In genomic region chr5:63970281-63970732, GRCm38 (mm10) we compare ENCODE assay signal across 9 mouse cellular contexts. TPM values are rescaled to one million over a fixed set of nuclear protein-coding genes. Genes with fewer than 3 reads are reported as not detected.
DNase-seq lines count a peak whose midpoint lies in the region; ATAC-seq and TF ChIP-seq lines count a peak whose summit lies in the region.
"Had no signal": no experiment of that assay in that cellular context is flagged by ENCODE, and none has a peak within 500 bp of the region (broad histone marks: within the 10 kb centered on the region; RNA-seq: fewer than 3 reads in every experiment).

No protein-coding gene starts in this region.

- intact Hi-C loops in left cerebral cortex, adult 2 months (cut with DNase I): no loop called here

- no peak overlapping the region for H3K4me3 ChIP-seq in liver, embryonic 11.5 days (ENCODE audit: low read depth, low read length)
- no peak overlapping the region for H3K4me3 ChIP-seq in left cerebral cortex, adult 2 months
- H3K4me3 ChIP-seq in cerebellum, adult 2 months (replicated peaks; ENCODE audit: insufficient read depth, low read depth, low read length): no peak overlapping the region

- no peak overlapping the region for H3K9ac ChIP-seq in liver, embryonic 11.5 days (ENCODE audit: low read depth, low read length)

- H3K36me3 ChIP-seq in liver, embryonic 11.5 days (ENCODE audit: control insufficient read depth, insufficient read depth, low read length): no peaks in the 10 kb centered on the region

- no peaks in the 10 kb centered on the region for H3K27me3 ChIP-seq in liver, embryonic 11.5 days (replicated peaks; ENCODE audit: control insufficient read depth, insufficient read depth, low read length)
- H3K27me3 ChIP-seq in cerebellum, adult 2 months (ENCODE audit: control insufficient read depth, insufficient read depth, low read length): no peaks in the 10 kb centered on the region

- 13% methylated on average over 7 of the region's 7 CpGs for WGBS in liver, embryonic 11.5 days
- WGBS in cerebellum, adult 2 months: 34% methylated on average over 7 of the region's 7 CpGs

- TF ChIP-seq CTCF in left cerebral cortex, adult 2 months (IDR thresholded peaks at IDR 0.05): no peak
- TF ChIP-seq CTCF in cerebellum, adult 2 months (IDR thresholded peaks at IDR 0.05; ENCODE audit: borderline replicate concordance, insufficient read depth, low read depth, low read length): no peak

- H3K27ac ChIP-seq in liver, embryonic 11.5 days (ENCODE audit: low read depth, low read length): 0 out of 2 replicates have a peak overlapping the region, but pooled peaks have one; percentile 6
- no peak overlapping the region for H3K27ac ChIP-seq in left cerebral cortex, adult 2 months
- no peak overlapping the region for H3K27ac ChIP-seq in cerebellum, adult 2 months (ENCODE audit: insufficient read depth, low read length)

- no peak for TF ChIP-seq POLR2A in cerebellum, adult 2 months (IDR thresholded peaks at IDR 0.05; ENCODE audit: borderline replicate concordance, insufficient read depth, low read length)

- H3K4me2 ChIP-seq in liver, embryonic 11.5 days: peak overlapping the region; percentile 18

- DNase-seq in liver, embryonic 11.5 days (ENCODE audit: low spot score): peak; percentile 46
- DNase-seq in liver (no peak), adipocyte (ENCODE audit: low spot score) (peak; percentile 43)
- peak; percentile 40 for DNase-seq in retina, embryonic 14.5 days (ENCODE audit: low spot score)
- DNase-seq in left cerebral cortex, adult 2 months (ENCODE audit: extremely low spot score in 1 of 2, low spot score in 2 of 2): no peak
- DNase-seq in frontal cortex, postnatal 25 days (ENCODE audit: low spot score in 2 of 2): no peak
- DNase-seq in cerebellum, adult 2 months: no peak
- DNase-seq: thymus, postnatal 4 days had no signal

- H3K4me1 ChIP-seq in liver, embryonic 11.5 days (replicated peaks; ENCODE audit: control insufficient read depth, insufficient read depth, low read length): peaks cover 3% of the 10 kb centered on the region; the same call in 1 of the 2 replicates
- H3K4me1 ChIP-seq in cerebellum, adult 2 months (ENCODE audit: control insufficient read depth, insufficient read depth, low read length): peaks cover 3% of the 10 kb centered on the region; the same call in 1 of the 2 replicates

- H3K9me3 ChIP-seq in liver, embryonic 11.5 days (ENCODE audit: control insufficient read depth, low read length): no peaks in the 10 kb centered on the region

- ATAC-seq in liver, embryonic 11.5 days (replicated peaks; ENCODE audit: low FRiP score): no peak
- ATAC-seq in granulocyte monocyte progenitor cell, adult 5-6 weeks (replicated peaks; ENCODE audit: poor library complexity, severe bottlenecking): 0 out of 2 replicates have a peak, but pooled peaks have one; percentile 6

RNA-seq across cellular contexts. Expression of gene Rell1, which starts 1.6 kb away (rescaled TPM):
- polyA plus RNA-seq in liver, embryonic 11.5 days (2014; fragmentation: Nextera tagmentation; extraction: Ambion mirVana): 9.0 and 11.0 TPM in 2 replicates
- 7.3 and 16.2 TPM in 2 replicates for total RNA-seq in granulocyte monocyte progenitor cell, adult 5-6 weeks (2014; fragmentation: Nextera tagmentation)
- 9.3 and 12.1 TPM in 2 replicates for total RNA-seq in granulocyte monocyte progenitor cell, adult 5-6 weeks (2017)
- total RNA-seq in left cerebral cortex, adult 2 months (2021): 10 to 100 TPM; 10.9 to 11.3 TPM
- polyA plus RNA-seq in cerebellum, adult 2 months (2012; rRNA removed): 10.5 and 13.3 TPM in 2 replicates

Comparison
In these comparisons a context has a peak if more than half of its experiments do, and no peak if none do; other contexts are left out.
1. DNase-seq: peak in liver, embryonic 11.5 days (single experiment), adipocyte (single experiment) and retina, embryonic 14.5 days (single experiment); none in liver (single experiment), left cerebral cortex, adult 2 months (0 of 2), frontal cortex, postnatal 25 days (0 of 2) and cerebellum, adult 2 months (0 of 2).